Mouse (Mus musculus): Measurements from ENCODE around the gene Celf1. TPM values are rescaled to one million over a fixed set of nuclear protein-coding genes. Genes with fewer than 3 reads are reported as not detected.

Gene Celf1
- total and polyA plus RNA-seq, 3 experiments = 46.2 to 212 (median 82.3) TPM

DNA sequence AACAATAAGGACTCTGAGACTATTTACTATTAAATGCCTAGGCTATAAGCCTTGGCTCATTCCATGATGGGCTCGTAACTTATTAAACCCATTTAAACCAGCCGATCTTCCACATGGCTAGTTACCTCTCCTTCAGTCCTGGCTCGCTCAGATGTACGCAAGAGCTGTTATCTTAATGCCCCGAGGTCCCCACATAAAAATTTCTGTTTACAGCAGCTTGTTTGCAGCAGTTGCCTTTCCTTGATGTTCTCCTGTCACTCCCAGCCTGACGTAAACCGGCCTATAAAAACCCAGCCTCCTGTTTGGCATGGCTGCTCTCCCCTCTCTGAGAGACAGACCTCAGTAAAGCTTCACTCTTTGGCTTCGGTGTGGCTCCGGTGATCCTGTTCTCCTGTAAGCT lies 107.2 kb downstream of the Celf1 start:
- no peak overlapping the region for H3K27ac ChIP-seq (ENCODE audit: control insufficient read depth, low read depth, low read length)
- H3K9ac ChIP-seq (ENCODE audit: control insufficient read depth, low read depth, low read length, poor library complexity, severe bottlenecking) = no peak overlapping the region
- TF ChIP-seq ETS1 (IDR thresholded peaks at IDR 0.05; ENCODE audit: low read depth, low read length) = no peak
- H3K27me3 ChIP-seq (ENCODE audit: control insufficient read depth in 1 of 2, insufficient read depth in 2 of 2, low read length in 2 of 2) = no peaks in the 10 kb centered on the region
- no peak overlapping the region for H3K4me3 ChIP-seq (ENCODE audit: control insufficient read depth in 1 of 2, insufficient read depth in 1 of 2, low read depth in 2 of 2, low read length in 2 of 2)
- DNase-seq (ENCODE audit: low read depth, low spot score) = no peak
- H3K36me3 ChIP-seq (ENCODE audit: control insufficient read depth in 1 of 2, insufficient read depth in 2 of 2, low read length in 2 of 2) = peaks cover 0 to 5% of the 10 kb centered on the region in 2 experiments; a peak in 2 of 4 replicates
- no peaks in the 10 kb centered on the region for H3K9me3 ChIP-seq (replicated peaks; ENCODE audit: insufficient read depth, low read length)
- H3K79me2 ChIP-seq (ENCODE audit: control insufficient read depth, insufficient read depth, low read length, poor library complexity) = no peaks in the 10 kb centered on the region
- H3K4me1 ChIP-seq (ENCODE audit: control insufficient read depth in 1 of 2, insufficient read depth in 2 of 2, low read length in 2 of 2) = peaks cover 4 to 5% of the 10 kb centered on the region in 2 experiments

DNA sequence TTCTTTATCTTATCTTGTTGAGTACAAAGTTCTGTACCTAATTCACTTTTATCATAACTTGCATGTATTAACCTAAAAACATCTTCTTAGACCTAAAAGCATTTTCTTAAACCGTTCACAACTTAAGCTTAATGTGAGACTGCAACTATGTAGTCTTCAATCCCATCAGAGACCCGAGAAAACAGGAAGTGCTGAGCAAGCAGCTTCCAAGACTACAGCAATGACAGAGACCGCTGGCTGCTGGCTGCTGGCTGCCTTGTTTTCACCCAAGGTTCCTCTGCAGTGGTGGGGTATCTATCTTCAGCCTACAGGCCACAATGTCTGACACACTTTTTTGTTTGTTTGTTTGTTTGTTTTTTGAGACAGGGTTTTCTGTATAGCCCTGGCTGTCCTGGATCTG lies 111.7 kb downstream of the Celf1 start:
- Histone ChIP-seq H3K36me3 (ENCODE audit: control insufficient read depth in 1 of 2, insufficient read depth in 2 of 2, low read length in 2 of 2) (peaks cover 0 to 9% of the 10 kb centered on the region in 2 experiments; a peak in 2 of 4 replicates), H3K4me1 (ENCODE audit: control insufficient read depth in 1 of 2, insufficient read depth in 2 of 2, low read length in 2 of 2) (peaks cover 8% of the 10 kb centered on the region in 2 experiments), H3K9me3 (replicated peaks; ENCODE audit: insufficient read depth, low read length) (no peaks in the 10 kb centered on the region), H3K4me3 (ENCODE audit: control insufficient read depth in 1 of 2, insufficient read depth in 1 of 2, low read depth in 2 of 2, low read length in 2 of 2) (no peak overlapping the region), H3K27ac (ENCODE audit: control insufficient read depth, low read depth, low read length) (peak overlapping the region; percentile 30), H3K9ac (ENCODE audit: control insufficient read depth, low read depth, low read length, poor library complexity, severe bottlenecking) (no peak overlapping the region), H3K79me2 (ENCODE audit: control insufficient read depth, insufficient read depth, low read length, poor library complexity) (peaks cover 14% of the 10 kb centered on the region), H3K27me3 (ENCODE audit: control insufficient read depth in 1 of 2, insufficient read depth in 2 of 2, low read length in 2 of 2) (no peaks in the 10 kb centered on the region)
- TF ChIP-seq MAFK (IDR thresholded peaks at IDR 0.05; ENCODE audit: borderline replicate concordance, low read depth, low read length) = peak; percentile 93
- no peak for TF ChIP-seq CHD1 (IDR thresholded peaks at IDR 0.05; ENCODE audit: low read depth, low read length)
- TF ChIP-seq POLR2AphosphoS2 (IDR thresholded peaks at IDR 0.05; ENCODE audit: low read length) = no peak
- TF ChIP-seq MEF2A (IDR thresholded peaks at IDR 0.05; ENCODE audit: extremely low read depth, insufficient replicate concordance, low read depth, low read length, poor library complexity, severe bottlenecking) = no peak
- TF ChIP-seq ELF1 (IDR thresholded peaks at IDR 0.05; ENCODE audit: low read depth, low read length) = peak; percentile 40; the same call in 1 of the 2 replicates
- TF ChIP-seq HCFC1 (IDR thresholded peaks at IDR 0.05; ENCODE audit: low read depth, low read length) = no peak
- DNase-seq (ENCODE audit: low read depth, low spot score) = peak; percentile 73

DNA sequence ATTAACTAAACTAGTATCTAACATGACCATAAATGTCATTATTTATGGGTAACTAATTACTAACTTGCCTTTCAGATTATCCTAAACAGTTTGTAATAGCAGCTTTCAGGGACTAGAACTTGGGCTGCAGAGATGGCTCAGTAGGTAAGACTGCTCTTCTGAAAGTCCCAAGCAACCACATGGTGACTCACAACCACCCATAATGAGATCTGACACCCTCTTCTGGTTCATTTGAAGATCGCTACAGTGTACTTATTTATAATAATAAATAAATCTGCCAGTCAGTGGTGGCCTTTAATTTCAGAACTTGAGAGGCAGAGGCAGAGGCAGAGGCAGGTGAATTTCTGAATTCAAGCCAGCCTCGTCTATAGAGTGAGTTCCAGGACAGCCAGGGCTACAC lies 112.6 kb downstream of the Celf1 start:
- Histone ChIP-seq H3K9me3 (replicated peaks; ENCODE audit: insufficient read depth, low read length) (no peaks in the 10 kb centered on the region), H3K27me3 (ENCODE audit: control insufficient read depth in 1 of 2, insufficient read depth in 2 of 2, low read length in 2 of 2) (no peaks in the 10 kb centered on the region), H3K79me2 (ENCODE audit: control insufficient read depth, insufficient read depth, low read length, poor library complexity) (peaks cover 14% of the 10 kb centered on the region), H3K9ac (ENCODE audit: control insufficient read depth, low read depth, low read length, poor library complexity, severe bottlenecking) (no peak overlapping the region), H3K4me3 (ENCODE audit: control insufficient read depth in 1 of 2, insufficient read depth in 1 of 2, low read depth in 2 of 2, low read length in 2 of 2) (no peak overlapping the region; a peak in 1 of 4 replicates), H3K36me3 (ENCODE audit: control insufficient read depth in 1 of 2, insufficient read depth in 2 of 2, low read length in 2 of 2) (peaks cover 0 to 9% of the 10 kb centered on the region in 2 experiments; a peak in 3 of 4 replicates), H3K27ac (ENCODE audit: control insufficient read depth, low read depth, low read length) (no peak overlapping the region), H3K4me1 (ENCODE audit: control insufficient read depth in 1 of 2, insufficient read depth in 2 of 2, low read length in 2 of 2) (peaks cover 8% of the 10 kb centered on the region in 2 experiments)
- DNase-seq (ENCODE audit: low read depth, low spot score) = peak; percentile 78
- TF ChIP-seq HCFC1 (IDR thresholded peaks at IDR 0.05; ENCODE audit: low read depth, low read length) (no peak), RAD21 (IDR thresholded peaks at IDR 0.05; ENCODE audit: low read depth, low read length) (peak; percentile 30), MEF2A (IDR thresholded peaks at IDR 0.05; ENCODE audit: extremely low read depth, insufficient replicate concordance, low read depth, low read length, poor library complexity, severe bottlenecking) (no peak), POLR2A (IDR thresholded peaks at IDR 0.05; ENCODE audit: control insufficient read depth in 1 of 2, insufficient read depth in 1 of 2, low read depth in 1 of 2, low read length in 2 of 2, poor library complexity in 1 of 2) (no peak), USF2 (IDR thresholded peaks at IDR 0.05; ENCODE audit: borderline replicate concordance in 1 of 2, insufficient read depth in 1 of 2, low read depth in 1 of 2, low read length in 2 of 2) (no peak), MXI1 (IDR thresholded peaks at IDR 0.05; ENCODE audit: low read depth, low read length) (no peak), EP300 (IDR thresholded peaks at IDR 0.05; ENCODE audit: low read depth in 1 of 2, low read length in 2 of 2) (no peak), NELFE (IDR thresholded peaks at IDR 0.05; ENCODE audit: low read depth, low read length) (no peak), ETS1 (IDR thresholded peaks at IDR 0.05; ENCODE audit: low read depth, low read length) (no peak), MYB (IDR thresholded peaks at IDR 0.05; ENCODE audit: low read depth, low read length) (no peak), MYC (IDR thresholded peaks at IDR 0.05; ENCODE audit: low read depth, low read length) (peak; percentile 78), CTCF (IDR thresholded peaks at IDR 0.05 in 2 of 3, conservative IDR thresholded peaks at IDR 0.05 in 1 of 3; ENCODE audit: control insufficient read depth in 1 of 3, insufficient read depth in 1 of 3, low read depth in 2 of 3, low read length in 3 of 3, poor library complexity in 1 of 3, severe bottlenecking in 1 of 3) (peak in 2 of 3 experiments; percentile 8 to 46; a peak in 2 of 6 replicates), ZMIZ1 (IDR thresholded peaks at IDR 0.05; ENCODE audit: low read depth, low read length) (no peak), ZC3H11A (IDR thresholded peaks at IDR 0.05; ENCODE audit: low read depth, low read length) (no peak), POLR2AphosphoS5 (IDR thresholded peaks at IDR 0.05; ENCODE audit: borderline replicate concordance, low read depth, low read length) (no peak), RCOR1 (IDR thresholded peaks at IDR 0.05; ENCODE audit: low read depth, low read length) (no peak), BHLHE40 (IDR thresholded peaks at IDR 0.05; ENCODE audit: borderline replicate concordance, low read depth, low read length) (no peak), MAFK (IDR thresholded peaks at IDR 0.05; ENCODE audit: borderline replicate concordance, low read depth, low read length) (no peak), CHD1 (IDR thresholded peaks at IDR 0.05; ENCODE audit: low read depth, low read length) (no peak), NRF1 (IDR thresholded peaks at IDR 0.05; ENCODE audit: insufficient read depth, low read depth, low read length, poor library complexity, severe bottlenecking) (no peak), JUND (IDR thresholded peaks at IDR 0.05; ENCODE audit: low read depth, low read length) (no peak), E2F4 (IDR thresholded peaks at IDR 0.05; ENCODE audit: borderline replicate concordance, low read depth, low read length) (no peak)

Data from MEL (cell line).